Mouse (Mus musculus) embryonic facial prominence, embryonic 15.5 days (tissue): Measurements from ENCODE around the gene Cuedc1. TPM values are rescaled to one million over a fixed set of nuclear protein-coding genes. Genes with fewer than 3 reads are reported as not detected.
A peak's percentile ranks its signal among the peaks of the same experiment; 100 is the strongest.

Experiments used
- ATAC-seq: fragments of 200-750 bp; cut with Nextera tagmentation; 2 replicates; pipeline ENCODE4 v1.8.0; 2017; ENCODE audit warnings: low read depth, moderate TSS enrichment; ENCODE audit not compliant: insufficient number of reproducible peaks, low FRiP score, low TSS enrichment
- H3K27ac ChIP-seq: fragments of 300-500 bp; sonication (generic); replicated peaks from 2 replicates; pipeline ENCODE4 v1.5.1; 2015; ENCODE audit warnings: mild to moderate bottlenecking, inconsistent platforms
- H3K27me3 ChIP-seq: fragments of 300-500 bp; sonication (generic); 2 replicates; pipeline ENCODE4 v1.6.1; 2015; ENCODE audit warnings: inconsistent platforms
- H3K36me3 ChIP-seq: fragments of 300-500 bp; sonication (generic); 2 replicates; pipeline ENCODE4 v1.6.1; 2015; ENCODE audit warnings: mild to moderate bottlenecking, inconsistent platforms
- H3K4me1 ChIP-seq: fragments of 300-500 bp; sonication (generic); 2 replicates; pipeline ENCODE4 v1.6.1; 2015; ENCODE audit warnings: inconsistent platforms
- H3K4me2 ChIP-seq: fragments of 300-500 bp; sonication (generic); replicated peaks from 2 replicates; pipeline ENCODE4 v1.6.1; 2015; ENCODE audit warnings: mild to moderate bottlenecking, inconsistent platforms
- H3K4me3 ChIP-seq: fragments of 300-500 bp; sonication (generic); replicated peaks from 2 replicates; pipeline ENCODE4 v1.5.1; 2015; ENCODE audit warnings: mild to moderate bottlenecking, inconsistent platforms
- H3K9ac ChIP-seq: fragments of 300-500 bp; sonication (generic); 2 replicates; pipeline ENCODE4 v1.6.1; 2015; ENCODE audit warnings: inconsistent platforms
- H3K9me3 ChIP-seq: fragments of 300-500 bp; sonication (generic); replicated peaks from 2 replicates; pipeline ENCODE4 v1.6.1; 2016; ENCODE audit warnings: inconsistent platforms
- WGBS: fragments of 180-500 bp; shearing (Covaris S2); methylation state at CpG from one replicate; pipeline ENCODE4 v1.1.7; 2015; 5-methylcytosine and 5-hydroxymethylcytosine counted together
- polyA plus RNA-seq: library from polyadenylated mRNA; unstranded; fragments of >200 nt; fragmentation: Nextera tagmentation; extraction: Ambion mirVana; gene quantifications from 2 replicates; pipeline ENCODE4 v1.2.1, GENCODE M21; 2015

Gene Cuedc1
- polyA plus RNA-seq, 1 experiment from 2014 or later: 38.7 TPM

GRCm38 (mm10) chr11:88118817-88119642, 21.2 kb downstream of the Cuedc1 start:
- Histone ChIP-seq H3K4me2 (peak overlapping the region; percentile 3; the same call in 1 of the 2 replicates), H3K9ac (0 out of 2 replicates have a peak overlapping the region, but pooled peaks have one; percentile 2), H3K4me1 (peaks cover 76% of the 10 kb centered on the region), H3K36me3 (0 out of 2 replicates have a peak, but pooled peaks cover 3% of the 10 kb centered on the region), H3K9me3 (no peaks in the 10 kb centered on the region), H3K4me3 (no peak overlapping the region), H3K27me3 (no peaks in the 10 kb centered on the region), H3K27ac (peak overlapping the region; percentile 85)
- 16% methylated on average over 8 of the region's 8 CpGs for WGBS
- ATAC-seq: peak; percentile 76

GRCm38 (mm10) chr11:88122545-88122944, 24.7 kb downstream of the Cuedc1 start:
- H3K4me1 ChIP-seq: peaks cover 61% of the 10 kb centered on the region
- H3K36me3 ChIP-seq: 0 out of 2 replicates have a peak, but pooled peaks cover 3% of the 10 kb centered on the region
- no peak overlapping the region for H3K4me3 ChIP-seq
- no peaks in the 10 kb centered on the region for H3K9me3 ChIP-seq
- ATAC-seq: no peak
- WGBS: 31% methylated on average over 5 of the region's 5 CpGs
- peak overlapping the region; percentile 45; the same call in 1 of the 2 replicates for H3K27ac ChIP-seq
- H3K27me3 ChIP-seq: no peaks in the 10 kb centered on the region
- no peak overlapping the region for H3K9ac ChIP-seq
- H3K4me2 ChIP-seq: no peak overlapping the region

- Histone ChIP-seq H3K27ac (peak overlapping the region; percentile 65), H3K4me3 (no peak overlapping the region), H3K27me3 (no peaks in the 10 kb centered on the region), H3K4me1 (peaks cover 56% of the 10 kb centered on the region), H3K36me3 (0 out of 2 replicates have a peak, but pooled peaks cover 3% of the 10 kb centered on the region), H3K9ac (no peak overlapping the region), H3K9me3 (no peaks in the 10 kb centered on the region), H3K4me2 (no peak overlapping the region)
- 51% methylated on average over 5 of the region's 5 CpGs for WGBS
- ATAC-seq: no peak
Measured at GRCm38 (mm10) chr11:88123021-88123420, 25.2 kb downstream of the Cuedc1 start.

GRCm38 (mm10) chr11:88123731-88124130, 25.9 kb downstream of the Cuedc1 start:
- H3K4me1 ChIP-seq: peaks cover 49% of the 10 kb centered on the region
- H3K27me3 ChIP-seq: no peaks in the 10 kb centered on the region
- H3K4me2 ChIP-seq: no peak overlapping the region
- peak overlapping the region; percentile 65 for H3K27ac ChIP-seq
- H3K9me3 ChIP-seq: no peaks in the 10 kb centered on the region
- H3K4me3 ChIP-seq: no peak overlapping the region
- ATAC-seq: no peak
- no peak overlapping the region for H3K9ac ChIP-seq
- WGBS: 12% methylated on average over 6 of the region's 6 CpGs
- H3K36me3 ChIP-seq: 0 out of 2 replicates have a peak, but pooled peaks cover 3% of the 10 kb centered on the region

- H3K9me3 ChIP-seq: no peaks in the 10 kb centered on the region
- H3K9ac ChIP-seq: no peak overlapping the region
- 72% methylated on average over 7 of the region's 7 CpGs for WGBS
- ATAC-seq: no peak
- H3K27ac ChIP-seq: no peak overlapping the region
- H3K27me3 ChIP-seq: no peaks in the 10 kb centered on the region
- H3K4me1 ChIP-seq: peaks cover 49% of the 10 kb centered on the region
- no peak overlapping the region for H3K4me3 ChIP-seq
- H3K36me3 ChIP-seq: 0 out of 2 replicates have a peak, but pooled peaks cover 2% of the 10 kb centered on the region
- no peak overlapping the region for H3K4me2 ChIP-seq
Measured at GRCm38 (mm10) chr11:88125483-88125882, 27.6 kb downstream of the Cuedc1 start.

- Histone ChIP-seq H3K4me1 (peaks cover 50% of the 10 kb centered on the region), H3K9ac (no peak overlapping the region), H3K36me3 (no peaks in the 10 kb centered on the region), H3K27ac (no peak overlapping the region), H3K4me2 (no peak overlapping the region), H3K4me3 (no peak overlapping the region), H3K9me3 (no peaks in the 10 kb centered on the region), H3K27me3 (no peaks in the 10 kb centered on the region)
- ATAC-seq: no peak
- 33% methylated on average over 5 of the region's 5 CpGs for WGBS
Measured at GRCm38 (mm10) chr11:88126306-88126793, 28.5 kb downstream of the Cuedc1 start.

- Histone ChIP-seq H3K4me2 (no peak overlapping the region), H3K9me3 (no peaks in the 10 kb centered on the region), H3K9ac (no peak overlapping the region), H3K27ac (no peak overlapping the region), H3K4me1 (peaks cover 45% of the 10 kb centered on the region), H3K36me3 (no peaks in the 10 kb centered on the region), H3K4me3 (no peak overlapping the region), H3K27me3 (no peaks in the 10 kb centered on the region)
- ATAC-seq: no peak
- WGBS: 91% methylated on average over 9 of the region's 9 CpGs
Measured at GRCm38 (mm10) chr11:88128461-88128860, 30.6 kb downstream of the Cuedc1 start.

GRCm38 (mm10) chr11:88129281-88129680, 31.4 kb downstream of the Cuedc1 start:
- 40% methylated on average over 3 of the region's 3 CpGs for WGBS
- Histone ChIP-seq H3K36me3 (no peaks in the 10 kb centered on the region), H3K4me3 (no peak overlapping the region), H3K27ac (no peak overlapping the region), H3K9me3 (no peaks in the 10 kb centered on the region), H3K4me2 (no peak overlapping the region), H3K4me1 (peaks cover 37% of the 10 kb centered on the region), H3K27me3 (no peaks in the 10 kb centered on the region), H3K9ac (no peak overlapping the region)
- ATAC-seq: no peak

GRCm38 (mm10) chr11:88129935-88130334, 32.1 kb downstream of the Cuedc1 start:
- H3K4me3 ChIP-seq: no peak overlapping the region
- H3K4me2 ChIP-seq: no peak overlapping the region
- 95% methylated on average over 10 of the region's 10 CpGs for WGBS
- H3K4me1 ChIP-seq: peaks cover 36% of the 10 kb centered on the region
- no peak overlapping the region for H3K27ac ChIP-seq
- ATAC-seq: no peak
- H3K9me3 ChIP-seq: no peaks in the 10 kb centered on the region
- H3K27me3 ChIP-seq: no peaks in the 10 kb centered on the region
- no peaks in the 10 kb centered on the region for H3K36me3 ChIP-seq
- H3K9ac ChIP-seq: no peak overlapping the region

- Histone ChIP-seq H3K4me1 (peaks cover 25% of the 10 kb centered on the region), H3K27ac (peak overlapping the region; percentile 68; the same call in 1 of the 2 replicates), H3K9me3 (no peaks in the 10 kb centered on the region), H3K36me3 (no peaks in the 10 kb centered on the region), H3K4me2 (peak overlapping the region; percentile 27; the same call in 1 of the 2 replicates), H3K27me3 (no peaks in the 10 kb centered on the region), H3K9ac (no peak overlapping the region), H3K4me3 (no peak overlapping the region)
- 0 out of 2 replicates have a peak, but pooled peaks have one; percentile 34 for ATAC-seq
- WGBS: 42% methylated on average over 8 of the region's 8 CpGs
Measured at GRCm38 (mm10) chr11:88131847-88132246, 34.0 kb downstream of the Cuedc1 start.

GRCm38 (mm10) chr11:88135218-88135617, 37.4 kb downstream of the Cuedc1 start:
- Histone ChIP-seq H3K27ac (no peak overlapping the region), H3K36me3 (no peaks in the 10 kb centered on the region), H3K4me1 (peaks cover 34% of the 10 kb centered on the region), H3K4me3 (no peak overlapping the region), H3K27me3 (no peaks in the 10 kb centered on the region), H3K4me2 (no peak overlapping the region), H3K9me3 (no peaks in the 10 kb centered on the region), H3K9ac (no peak overlapping the region)
- 50% methylated on average over 7 of the region's 7 CpGs for WGBS
- ATAC-seq: no peak
